Mouse (Mus musculus): ENCODE measurements around the gene Srsf1. TPM values are rescaled to one million over a fixed set of nuclear protein-coding genes. Genes with fewer than 3 reads are reported as not detected.
A peak's percentile ranks its signal among the peaks of the same experiment; 100 is the strongest.

Srsf1 gene
- total RNA-seq, 1 experiment from 2014 or later: 395 TPM

DNA sequence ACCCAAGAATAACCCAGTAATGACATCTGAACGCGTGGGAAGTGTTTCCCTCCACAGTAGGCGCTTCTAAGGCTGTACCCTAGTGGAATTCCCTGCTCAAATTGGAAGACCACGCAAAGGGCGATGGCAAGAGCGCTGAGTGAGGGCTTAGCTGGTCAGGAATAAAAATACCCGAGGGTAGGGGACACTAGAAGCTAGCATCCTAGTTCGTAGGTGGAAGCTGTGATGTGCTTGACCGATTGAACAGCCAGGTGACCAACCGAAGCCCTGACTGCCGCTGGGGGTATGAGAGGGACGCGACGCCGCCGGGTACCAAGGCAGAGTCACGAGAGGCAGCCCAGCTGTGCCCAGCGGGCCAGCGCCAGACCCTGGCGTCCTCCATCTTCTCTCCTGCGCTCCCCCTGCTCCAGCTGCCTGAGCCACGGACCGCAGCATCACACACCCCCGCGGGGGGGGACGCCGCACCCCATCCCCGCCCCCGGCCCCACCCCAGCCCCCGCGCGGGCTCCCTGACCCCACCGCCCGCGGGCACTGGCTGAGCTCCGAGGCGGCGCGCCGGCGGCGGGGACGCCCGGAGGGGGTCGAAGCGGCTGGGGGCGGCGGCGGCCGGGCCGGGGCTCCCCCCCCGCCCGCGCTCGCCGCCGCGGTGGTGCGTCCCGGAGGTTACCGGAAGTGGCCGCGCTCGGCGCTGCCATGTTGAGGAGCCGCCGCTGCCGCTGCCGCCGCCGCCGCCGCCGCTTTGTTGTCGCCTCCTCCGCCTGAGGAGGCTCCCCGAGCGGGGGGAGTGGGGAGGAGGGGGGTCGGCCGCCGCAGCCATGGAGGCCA lies 20.6 kb downstream of the Srsf1 start, which contains the start of gene Vezf1:
Gene Vezf1, plus strand, starts transcription at position 694 of the 825 bp plus-strand sequence.
- peak; percentile 76 for ATAC-seq (ENCODE audit: extremely low read depth, insufficient number of reproducible peaks, low FRiP score, poor library complexity, severe bottlenecking)

DNA sequence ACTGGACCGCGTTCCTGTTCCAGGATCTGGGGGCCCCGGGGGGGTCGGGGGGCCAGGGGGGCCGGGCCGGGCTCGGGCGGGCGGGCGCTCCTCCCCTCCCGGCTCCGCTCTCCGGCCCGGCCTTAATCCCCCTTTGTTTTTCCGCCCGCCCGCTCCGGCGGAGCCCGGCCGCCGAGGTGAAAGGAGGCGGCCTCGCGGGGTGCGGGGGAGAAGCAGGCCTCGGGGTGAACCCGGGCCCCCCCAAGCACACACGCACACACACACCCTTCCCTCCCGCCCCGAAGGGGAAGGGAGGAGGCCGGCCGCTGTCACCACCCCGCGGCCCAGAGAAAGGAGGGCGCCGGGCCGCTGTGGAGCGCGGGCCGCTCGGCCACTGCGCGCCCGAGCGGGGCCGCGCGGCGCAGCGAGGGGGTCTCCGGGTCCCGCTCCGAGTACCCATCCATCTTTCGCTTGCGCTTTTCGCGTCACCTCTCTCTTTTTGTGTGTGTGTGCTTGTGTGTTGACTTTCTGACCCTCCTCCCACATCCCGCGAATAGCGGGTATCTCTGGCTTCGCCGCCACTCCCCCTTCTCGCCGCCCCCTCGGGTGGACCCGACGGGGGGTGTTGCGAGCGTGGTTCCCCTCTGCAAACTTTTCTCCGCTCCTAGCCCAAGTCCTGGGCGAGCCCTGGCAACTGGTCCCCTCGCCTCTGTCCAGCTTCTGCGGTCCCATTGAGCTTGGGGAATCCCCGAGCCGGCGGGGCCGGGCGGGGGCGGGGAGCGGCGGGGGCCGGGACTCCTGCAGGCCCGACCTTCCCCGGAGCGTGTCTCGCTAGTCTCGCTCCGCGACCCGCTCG lies 21.5 kb downstream of the Srsf1 start:
- ATAC-seq (ENCODE audit: extremely low read depth, insufficient number of reproducible peaks, low FRiP score, poor library complexity, severe bottlenecking): peak; percentile 35

- ATAC-seq (ENCODE audit: extremely low read depth, insufficient number of reproducible peaks, low FRiP score, poor library complexity, severe bottlenecking): no peak
These were observed 22.0 kb downstream of the Srsf1 start for GRCm38 (mm10) chr11:88069246-88069570.

GRCm38 (mm10) chr11:88070392-88070791 lies 23.2 kb downstream of the Srsf1 start:
- no peak for ATAC-seq (ENCODE audit: extremely low read depth, insufficient number of reproducible peaks, low FRiP score, poor library complexity, severe bottlenecking)

DNA sequence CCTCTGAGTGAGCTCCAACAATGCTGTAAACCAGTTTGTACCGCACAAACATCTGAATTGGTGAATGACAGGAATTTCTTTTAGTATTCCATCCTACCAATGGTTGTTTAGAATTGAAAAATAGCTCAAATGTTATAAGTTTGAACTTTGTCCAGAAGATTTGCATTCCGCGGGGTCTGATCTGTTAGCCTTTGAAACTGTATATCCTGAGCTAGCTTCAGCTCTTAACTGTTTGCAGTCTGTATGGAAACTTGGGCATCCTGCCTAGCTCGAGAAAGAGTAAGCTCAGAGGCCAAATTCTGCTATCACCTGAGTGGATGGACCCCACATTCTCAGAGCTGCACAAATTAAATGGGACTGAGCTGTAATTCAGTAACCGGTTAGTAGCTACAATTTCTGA lies 23.9 kb downstream of the Srsf1 start:
- ATAC-seq (ENCODE audit: extremely low read depth, insufficient number of reproducible peaks, low FRiP score, poor library complexity, severe bottlenecking): no peak

DNA sequence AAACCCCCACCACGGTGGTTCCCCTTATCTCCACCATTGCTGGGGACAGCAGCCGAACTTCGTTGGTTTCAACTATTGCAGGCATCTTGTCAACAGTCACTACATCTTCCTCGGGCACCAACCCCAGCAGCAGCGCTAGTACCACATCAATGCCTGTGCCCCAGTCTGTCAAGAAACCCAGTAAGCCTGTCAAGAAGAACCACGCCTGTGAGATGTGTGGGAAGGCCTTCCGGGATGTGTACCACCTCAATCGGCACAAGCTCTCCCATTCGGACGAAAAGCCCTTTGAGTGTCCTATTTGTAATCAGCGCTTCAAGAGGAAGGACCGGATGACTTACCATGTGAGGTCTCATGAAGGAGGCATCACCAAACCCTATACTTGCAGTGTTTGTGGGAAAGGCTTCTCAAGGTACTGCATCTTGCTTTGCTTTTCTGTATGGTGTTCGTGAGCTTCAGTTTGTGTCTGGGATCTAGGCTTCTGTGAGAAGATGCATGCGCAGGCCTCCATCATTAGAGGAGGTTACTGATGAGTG lies 26.2 kb downstream of the Srsf1 start:
- no peak for ATAC-seq (ENCODE audit: extremely low read depth, insufficient number of reproducible peaks, low FRiP score, poor library complexity, severe bottlenecking)

DNA sequence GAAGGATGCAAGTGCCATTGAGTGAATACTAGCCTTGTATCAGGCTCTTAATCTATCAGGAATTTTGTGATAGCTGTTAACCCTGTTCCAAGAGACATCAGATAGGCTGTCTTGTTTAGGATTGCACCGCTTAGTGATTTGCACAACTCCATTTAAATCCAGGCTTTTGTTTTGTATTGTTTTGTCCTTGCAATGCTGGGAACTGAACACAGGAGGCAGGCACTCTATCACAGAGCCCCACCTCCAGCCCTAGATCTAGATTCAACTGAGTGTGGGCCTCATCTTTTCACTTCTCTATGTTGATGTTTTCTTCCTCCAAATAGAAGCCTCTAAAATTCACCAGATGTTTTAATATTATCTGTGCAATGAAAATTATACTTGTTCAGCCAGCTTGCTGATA lies 28.5 kb downstream of the Srsf1 start:
- no peak for ATAC-seq (ENCODE audit: extremely low read depth, insufficient number of reproducible peaks, low FRiP score, poor library complexity, severe bottlenecking)

GRCm38 (mm10) chr11:88076394-88076793 lies 29.2 kb downstream of the Srsf1 start:
- no peak for ATAC-seq (ENCODE audit: extremely low read depth, insufficient number of reproducible peaks, low FRiP score, poor library complexity, severe bottlenecking)

- ATAC-seq (ENCODE audit: extremely low read depth, insufficient number of reproducible peaks, low FRiP score, poor library complexity, severe bottlenecking): no peak
These were observed 36.5 kb downstream of the Srsf1 start for GRCm38 (mm10) chr11:88083699-88084098.

DNA sequence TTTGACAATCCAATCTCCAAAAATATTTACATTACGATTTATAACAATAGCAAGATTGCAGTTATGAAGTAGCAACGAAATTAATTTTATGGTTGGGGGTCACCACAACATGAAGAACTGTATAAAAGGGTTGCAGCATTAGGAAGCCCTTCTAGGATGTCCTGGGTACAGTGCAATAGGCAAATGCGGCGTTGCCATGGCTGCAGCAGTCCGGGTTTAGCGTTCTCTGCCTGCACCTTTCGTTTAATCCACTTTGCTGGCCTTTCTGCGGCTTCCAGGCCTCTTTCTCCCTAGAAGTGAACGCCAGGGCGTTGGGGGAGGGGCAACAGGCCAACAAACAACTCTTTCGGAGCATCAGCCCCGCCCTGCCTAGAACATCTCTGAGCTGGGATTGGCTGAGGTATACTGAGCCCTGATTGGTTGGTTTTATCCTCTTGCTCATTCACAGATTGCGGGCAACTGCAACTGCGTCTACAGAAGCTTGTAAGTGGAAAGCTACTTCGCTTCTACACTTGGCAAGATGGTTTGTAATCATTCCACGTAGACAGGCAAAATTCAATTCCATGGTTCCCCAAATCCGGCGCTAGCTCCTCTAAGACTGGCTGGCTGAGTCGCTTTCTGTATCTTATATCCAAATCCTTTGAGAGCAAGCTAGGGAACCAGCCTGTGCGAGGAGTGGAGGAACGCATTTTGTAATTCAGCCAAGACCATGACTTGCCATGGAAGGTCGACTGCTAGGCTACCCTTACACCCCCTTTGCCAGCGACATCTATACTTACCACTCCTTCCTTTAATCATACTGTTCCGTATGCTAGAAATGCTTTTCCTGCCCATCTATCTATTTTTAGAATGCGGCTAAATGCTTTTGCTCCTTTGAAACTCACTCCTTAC lies 39.8 kb downstream of the Srsf1 start:
- peak; percentile 76; the same call in 1 of the 2 replicates for ATAC-seq (ENCODE audit: extremely low read depth, insufficient number of reproducible peaks, low FRiP score, poor library complexity, severe bottlenecking)

DNA sequence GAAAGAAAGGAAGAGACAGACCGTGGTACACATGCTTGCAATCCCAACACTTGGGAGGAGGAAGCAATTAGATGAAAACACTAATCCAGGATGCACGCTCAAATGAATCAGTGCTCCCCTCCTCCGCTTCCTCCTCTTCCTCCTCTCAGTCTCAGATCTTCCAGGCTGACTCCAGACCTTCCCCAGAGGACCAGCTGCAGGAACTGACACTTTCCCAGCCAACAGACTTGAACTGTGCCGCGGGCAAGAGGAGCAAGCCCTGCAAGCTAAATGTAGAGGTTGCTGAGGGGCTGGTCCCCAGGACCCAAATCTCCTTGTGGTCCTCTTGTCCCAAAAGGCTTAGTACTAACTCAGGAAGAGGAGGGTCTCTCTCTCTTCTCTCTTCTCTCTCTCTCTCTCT lies 42.0 kb downstream of the Srsf1 start:
- no peak for ATAC-seq (ENCODE audit: extremely low read depth, insufficient number of reproducible peaks, low FRiP score, poor library complexity, severe bottlenecking)

- no peak for ATAC-seq (ENCODE audit: extremely low read depth, insufficient number of reproducible peaks, low FRiP score, poor library complexity, severe bottlenecking)
These were observed 43.1 kb downstream of the Srsf1 start for GRCm38 (mm10) chr11:88090293-88090692.

DNA sequence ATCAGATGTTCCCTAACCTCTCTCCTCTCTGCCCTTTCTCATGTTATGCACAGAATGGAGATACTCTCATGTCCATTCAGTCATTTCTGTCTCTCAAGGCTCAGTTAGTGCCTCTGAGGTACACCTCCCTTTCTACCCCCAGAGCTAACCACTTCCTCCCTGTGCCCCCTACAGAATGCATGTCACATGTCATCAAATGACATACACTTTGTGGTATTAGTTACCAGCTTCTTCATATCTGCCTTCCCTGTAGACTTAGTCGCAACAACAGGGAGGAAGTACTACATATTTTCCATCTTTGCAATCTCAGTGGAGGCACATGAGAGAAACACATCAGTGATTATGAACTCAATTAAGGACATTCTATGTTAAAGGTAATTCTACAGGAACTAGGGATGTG lies 44.8 kb downstream of the Srsf1 start:
- ATAC-seq (ENCODE audit: extremely low read depth, insufficient number of reproducible peaks, low FRiP score, poor library complexity, severe bottlenecking): peak; percentile 67

DNA sequence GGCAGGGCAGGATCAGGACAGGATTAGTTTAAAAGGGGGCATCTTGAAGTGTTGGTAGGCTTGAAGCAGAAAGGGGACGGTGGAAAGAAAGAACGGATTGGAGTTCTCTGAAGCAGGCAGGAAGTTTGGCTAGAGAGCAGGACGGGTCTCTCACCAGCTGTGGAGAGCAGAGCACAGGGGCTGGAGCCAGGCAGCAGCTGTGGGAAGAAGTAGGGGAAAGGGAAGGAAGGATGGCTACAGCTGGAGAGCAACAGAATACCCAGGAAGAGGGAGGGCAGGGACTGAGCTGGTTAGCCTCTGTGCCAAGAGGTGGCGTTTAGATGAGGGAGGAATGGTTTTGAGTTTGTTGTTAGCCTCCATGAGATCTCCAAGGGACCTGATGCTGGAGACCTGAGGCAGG lies 50.0 kb downstream of the Srsf1 start:
- no peak for ATAC-seq (ENCODE audit: extremely low read depth, insufficient number of reproducible peaks, low FRiP score, poor library complexity, severe bottlenecking)

GRCm38 (mm10) chr11:88098021-88098729 lies 51.0 kb downstream of the Srsf1 start, which contains the start of gene Cuedc1:
TSS of gene Cuedc1 (plus strand) at chr11:88098058.
- no peak for ATAC-seq (ENCODE audit: extremely low read depth, insufficient number of reproducible peaks, low FRiP score, poor library complexity, severe bottlenecking)

- peak; percentile 65 for ATAC-seq (ENCODE audit: extremely low read depth, insufficient number of reproducible peaks, low FRiP score, poor library complexity, severe bottlenecking)
These were observed 51.8 kb downstream of the Srsf1 start for GRCm38 (mm10) chr11:88098787-88099598.

DNA sequence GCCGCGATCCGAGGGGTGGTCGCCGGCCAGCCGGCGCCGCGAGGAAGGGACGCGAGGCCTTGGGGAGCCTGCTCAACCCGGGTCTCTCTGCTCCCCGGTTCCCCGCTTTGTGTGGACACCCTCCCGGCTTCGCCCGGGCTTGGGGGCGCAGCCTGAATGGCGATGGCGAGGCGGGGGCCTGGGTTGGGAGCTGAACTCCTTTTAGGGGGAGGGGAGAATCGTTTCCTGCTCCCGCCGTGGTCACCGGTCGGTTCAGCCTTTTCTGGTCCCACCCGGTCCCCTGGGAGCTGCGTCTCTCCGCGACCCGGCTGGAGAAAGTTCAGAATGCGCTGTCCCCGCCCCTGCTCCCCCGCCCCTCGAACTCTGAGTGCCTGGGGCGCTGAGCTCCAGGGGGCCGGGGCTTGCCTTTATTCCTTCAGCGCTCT lies 52.4 kb downstream of the Srsf1 start:
- no peak for ATAC-seq (ENCODE audit: extremely low read depth, insufficient number of reproducible peaks, low FRiP score, poor library complexity, severe bottlenecking)

All from neutrophil, adult 5-6 weeks (primary cell).